Mouse (Mus musculus) neural tube, embryonic 12.5 days (tissue): ENCODE data around the gene Cpne1. TPM values are rescaled to one million over a fixed set of nuclear protein-coding genes. Genes with fewer than 3 reads are reported as not detected.

ENCODE experiments used
- ATAC-seq: fragments of 200-750 bp; cut with Nextera tagmentation; 2 replicates; pipeline ENCODE4 v1.8.0; 2017; ENCODE audit warnings: low read depth, mild to moderate bottlenecking, moderate TSS enrichment, moderate library complexity; ENCODE audit not compliant: low FRiP score
- H3K27ac ChIP-seq: fragments of 300-500 bp; sonication (generic); 2 replicates; pipeline ENCODE4 v1.5.1; 2016
- H3K27me3 ChIP-seq: fragments of 300-500 bp; sonication (generic); replicated peaks from 2 replicates; pipeline ENCODE4 v1.6.1; 2016; ENCODE audit warnings: mild to moderate bottlenecking
- H3K36me3 ChIP-seq: fragments of 300-500 bp; sonication (generic); 2 replicates; pipeline ENCODE4 v1.6.1; 2016; ENCODE audit warnings: mild to moderate bottlenecking
- H3K4me1 ChIP-seq: fragments of 300-500 bp; sonication (generic); 2 replicates; pipeline ENCODE4 v1.6.1; 2016
- H3K4me2 ChIP-seq: fragments of 300-500 bp; sonication (generic); replicated peaks from 2 replicates; pipeline ENCODE4 v1.6.1; 2016; ENCODE audit warnings: mild to moderate bottlenecking
- H3K4me3 ChIP-seq: fragments of 300-500 bp; sonication (generic); 2 replicates; pipeline ENCODE4 v1.5.1; 2016
- H3K9ac ChIP-seq: fragments of 300-500 bp; sonication (generic); 2 replicates; pipeline ENCODE4 v1.6.1; 2016; ENCODE audit warnings: mild to moderate bottlenecking
- H3K9me3 ChIP-seq: fragments of 300-500 bp; sonication (generic); 2 replicates; pipeline ENCODE4 v1.6.1; 2016; ENCODE audit warnings: mild to moderate bottlenecking
- WGBS: fragments of 180-500 bp; shearing (Covaris S2); methylation state at CpG from one replicate; pipeline ENCODE4 v1.1.7; 2016; 5-methylcytosine and 5-hydroxymethylcytosine counted together
- polyA plus RNA-seq: library from polyadenylated mRNA; unstranded; fragments of >200 nt; fragmentation: Nextera tagmentation; extraction: Ambion mirVana; gene quantifications from 2 replicates; pipeline ENCODE4 v1.2.1, GENCODE M21; 2016

Cpne1 gene
- polyA plus RNA-seq, 1 experiment from 2014 or later = 52.9 TPM

DNA sequence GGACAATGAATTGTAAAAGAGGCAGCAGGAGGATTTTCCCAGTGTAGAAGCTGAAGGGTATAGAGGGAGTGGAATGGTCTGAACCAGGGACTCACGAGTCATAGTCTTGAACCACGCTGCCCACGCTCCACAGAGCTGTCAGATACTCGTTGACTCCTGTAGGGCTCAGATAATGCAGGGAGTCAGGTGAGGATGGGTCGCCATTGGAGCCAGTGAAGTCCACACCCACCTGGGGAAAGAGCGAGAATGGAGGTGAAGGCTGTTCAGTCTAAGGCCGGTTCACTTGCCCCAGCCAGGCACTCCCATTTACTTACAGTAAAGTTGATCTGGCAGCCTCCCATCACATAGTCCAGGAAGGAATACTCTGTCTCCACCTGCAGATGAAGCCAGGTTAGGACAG is 34.3 kb downstream of the Cpne1 start:
- H3K4me3 ChIP-seq = no peak overlapping the region
- no peak overlapping the region for H3K4me2 ChIP-seq
- ATAC-seq = no peak
- no peaks in the 10 kb centered on the region for H3K9me3 ChIP-seq
- H3K27ac ChIP-seq = no peak overlapping the region
- peaks cover 72% of the 10 kb centered on the region for H3K36me3 ChIP-seq
- 95% methylated on average over 7 of the region's 7 CpGs for WGBS
- no peaks in the 10 kb centered on the region for H3K27me3 ChIP-seq
- H3K4me1 ChIP-seq = no peaks in the 10 kb centered on the region
- no peak overlapping the region for H3K9ac ChIP-seq

DNA sequence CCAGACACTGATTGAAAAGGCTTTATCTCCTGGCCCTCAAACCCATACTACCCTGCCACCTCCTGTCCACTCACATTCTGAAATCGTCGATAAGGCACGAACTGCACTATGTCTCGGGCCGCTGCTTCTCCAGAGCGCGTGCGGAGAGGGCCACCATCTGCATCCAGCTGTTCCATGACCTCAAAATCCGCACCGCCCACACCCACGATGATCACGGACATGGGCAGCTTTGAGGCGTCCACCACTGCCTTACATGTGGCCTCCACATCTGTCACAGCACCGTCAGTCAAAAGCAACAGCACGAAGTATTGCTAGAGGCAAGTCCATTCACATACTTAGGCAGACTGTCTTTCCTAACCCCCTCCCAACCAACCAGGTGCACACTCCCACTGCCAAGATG is 38.0 kb downstream of the Cpne1 start:
- H3K9me3 ChIP-seq = 0 out of 2 replicates have a peak, but pooled peaks cover 2% of the 10 kb centered on the region
- H3K36me3 ChIP-seq = peaks cover 96% of the 10 kb centered on the region
- no peaks in the 10 kb centered on the region for H3K4me1 ChIP-seq
- ATAC-seq = no peak
- WGBS = 97% methylated on average over 15 of the region's 15 CpGs
- no peak overlapping the region for H3K4me2 ChIP-seq
- no peak overlapping the region for H3K9ac ChIP-seq
- no peak overlapping the region for H3K4me3 ChIP-seq
- H3K27me3 ChIP-seq = no peaks in the 10 kb centered on the region
- no peak overlapping the region for H3K27ac ChIP-seq

DNA sequence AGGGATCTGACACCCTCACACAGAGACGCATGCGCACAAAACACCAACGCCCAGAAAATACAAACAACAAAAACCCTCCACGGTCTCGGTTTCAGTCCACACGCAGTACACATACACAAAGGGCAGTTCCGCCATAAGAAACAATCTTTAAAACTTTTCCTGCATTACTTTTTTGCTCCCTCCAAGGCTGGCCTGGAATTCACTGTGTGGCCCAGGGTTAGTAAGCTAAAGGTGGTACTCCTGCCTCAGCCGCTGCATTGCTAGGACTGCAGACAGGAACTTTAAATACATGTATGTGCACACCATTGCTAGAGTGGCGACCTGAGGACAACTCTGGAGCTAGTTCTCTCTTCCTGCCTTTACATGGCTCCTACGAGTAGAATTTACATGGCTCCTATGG is 40.5 kb downstream of the Cpne1 start:
- Histone ChIP-seq H3K27me3 (no peaks in the 10 kb centered on the region), H3K9ac (no peak overlapping the region), H3K9me3 (0 out of 2 replicates have a peak, but pooled peaks cover 5% of the 10 kb centered on the region), H3K36me3 (peaks cover 81% of the 10 kb centered on the region), H3K27ac (no peak overlapping the region), H3K4me2 (no peak overlapping the region), H3K4me3 (no peak overlapping the region), H3K4me1 (peaks cover 3% of the 10 kb centered on the region; the same call in 1 of the 2 replicates)
- ATAC-seq = no peak
- 93% methylated on average over 10 of the region's 10 CpGs for WGBS

DNA sequence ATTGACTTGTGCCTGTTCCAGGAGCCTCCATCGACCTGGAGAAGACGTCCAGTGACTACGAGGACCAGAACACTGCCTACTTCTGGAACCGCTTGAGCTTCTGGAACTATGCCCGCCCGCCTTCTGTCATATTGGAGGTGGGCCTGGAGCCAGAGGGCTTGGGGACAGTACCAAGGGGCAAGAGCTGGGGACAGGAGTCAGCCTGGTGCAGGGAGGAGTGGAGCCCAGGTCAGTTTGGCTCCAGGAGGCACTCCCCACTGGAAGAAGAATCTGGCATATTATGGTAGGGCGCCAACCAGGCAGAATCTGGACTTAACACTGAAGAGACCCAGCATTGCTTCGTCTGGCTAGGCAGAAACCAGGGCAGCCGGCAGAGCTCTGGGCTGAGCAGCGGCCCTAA is 43.8 kb downstream of the Cpne1 start:
- ATAC-seq = no peak
- WGBS = 93% methylated on average over 10 of the region's 10 CpGs

DNA sequence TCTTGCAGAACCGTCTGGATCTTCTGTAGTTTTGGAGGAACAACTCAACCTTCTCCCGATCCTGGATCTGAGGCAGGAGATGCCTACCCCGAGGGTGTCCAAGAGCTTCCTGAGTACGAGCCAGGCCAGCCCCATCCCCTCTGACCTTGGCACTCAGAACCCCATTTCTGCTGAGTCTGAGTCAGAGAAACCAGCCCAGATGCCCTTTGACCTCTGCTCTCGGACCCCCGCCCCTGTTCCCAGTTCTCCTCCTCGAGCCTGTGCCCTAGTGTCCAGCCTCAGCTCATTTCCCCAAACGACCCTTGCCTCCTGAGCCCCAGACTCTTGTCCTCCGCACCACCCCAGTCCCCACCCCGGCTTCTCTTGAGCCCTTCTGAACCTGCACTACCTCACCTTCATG is 45.6 kb downstream of the Cpne1 start:
- Histone ChIP-seq H3K4me1 (peaks cover 9% of the 10 kb centered on the region), H3K4me2 (peak overlapping the region; percentile 94), H3K36me3 (peaks cover 32% of the 10 kb centered on the region), H3K9me3 (0 out of 2 replicates have a peak, but pooled peaks cover 5% of the 10 kb centered on the region), H3K27ac (no peak overlapping the region), H3K27me3 (no peaks in the 10 kb centered on the region), H3K9ac (peak overlapping the region; percentile 78), H3K4me3 (peak overlapping the region; percentile 70)
- WGBS = 38% methylated on average over 10 of the region's 10 CpGs
- peak; percentile 19; the same call in 1 of the 2 replicates for ATAC-seq

More for the DNA sequence above, 43.8 kb downstream of the Cpne1 start:
- Histone ChIP-seq H3K4me2 (no peak overlapping the region), H3K4me3 (no peak overlapping the region), H3K9ac (no peak overlapping the region), H3K36me3 (peaks cover 48% of the 10 kb centered on the region), H3K27me3 (no peaks in the 10 kb centered on the region), H3K27ac (no peak overlapping the region), H3K4me1 (peaks cover 9% of the 10 kb centered on the region), H3K9me3 (0 out of 2 replicates have a peak, but pooled peaks cover 5% of the 10 kb centered on the region)

DNA sequence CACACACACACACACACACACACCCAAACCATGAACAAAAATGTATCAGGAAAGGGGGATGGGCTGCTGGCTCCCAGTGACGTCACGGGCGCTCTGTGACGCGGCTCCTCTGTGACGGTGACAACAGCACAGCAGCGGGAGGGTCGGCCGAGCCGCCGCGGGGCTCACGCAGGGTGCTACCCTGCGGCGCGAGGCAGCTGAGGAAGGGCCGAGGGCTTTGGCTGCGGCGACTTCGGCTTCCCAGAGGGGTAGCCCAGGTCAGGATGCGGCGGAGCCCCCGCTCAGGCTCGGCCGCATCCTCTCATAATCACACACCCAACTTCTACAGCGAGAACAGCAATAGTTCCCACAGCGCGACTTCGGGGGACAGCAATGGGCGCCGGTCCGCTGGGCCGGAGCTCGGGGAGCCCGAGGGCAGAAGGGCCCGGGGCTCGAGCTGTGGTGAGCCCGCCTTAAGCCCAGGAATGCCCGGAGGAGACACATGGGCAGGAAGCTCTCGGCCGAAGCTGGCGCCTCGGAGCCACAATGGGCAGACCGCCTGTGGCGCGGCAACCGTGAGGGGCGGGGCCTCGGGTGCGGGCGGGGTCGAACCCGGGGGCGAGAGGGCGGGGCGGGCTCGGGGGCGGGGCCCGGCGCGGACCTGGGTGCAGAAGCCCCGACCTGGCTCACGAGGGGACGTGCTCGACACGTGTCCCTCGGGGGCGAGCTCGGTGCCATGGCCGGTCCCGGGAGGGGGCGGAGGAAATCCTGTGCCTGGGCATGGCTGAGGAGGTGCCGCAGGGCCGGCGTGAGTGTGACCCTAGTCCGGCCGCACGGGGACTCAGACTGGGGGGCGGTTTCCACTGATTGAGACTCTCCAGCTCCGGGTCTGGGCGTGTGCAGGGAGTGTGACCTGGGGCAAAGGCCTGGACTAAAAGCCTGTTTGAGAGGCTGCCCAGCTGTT is 46.4 kb downstream of the Cpne1 start, which contains the start of gene Spag4:
Gene Spag4, plus strand, starts transcription at position 77 of the 943 bp plus-strand sequence.
- H3K4me1 ChIP-seq = peaks cover 9% of the 10 kb centered on the region
- WGBS = under 1% methylated on average over 69 of the region's 81 CpGs
- 0 out of 2 replicates have a peak, but pooled peaks cover 5% of the 10 kb centered on the region for H3K9me3 ChIP-seq
- peak within 1 kb of the TSS; percentile 78 for H3K9ac ChIP-seq
- no peaks in the 10 kb centered on the region for H3K27me3 ChIP-seq
- peaks cover 25% of the 10 kb centered on the region for H3K36me3 ChIP-seq
- peak within 1 kb of the TSS; percentile 70 for H3K4me3 ChIP-seq
- H3K4me2 ChIP-seq = peak within 1 kb of the TSS; percentile 94
- ATAC-seq = peak; percentile 84
- peak within 1 kb of the TSS; percentile 50 for H3K27ac ChIP-seq

DNA sequence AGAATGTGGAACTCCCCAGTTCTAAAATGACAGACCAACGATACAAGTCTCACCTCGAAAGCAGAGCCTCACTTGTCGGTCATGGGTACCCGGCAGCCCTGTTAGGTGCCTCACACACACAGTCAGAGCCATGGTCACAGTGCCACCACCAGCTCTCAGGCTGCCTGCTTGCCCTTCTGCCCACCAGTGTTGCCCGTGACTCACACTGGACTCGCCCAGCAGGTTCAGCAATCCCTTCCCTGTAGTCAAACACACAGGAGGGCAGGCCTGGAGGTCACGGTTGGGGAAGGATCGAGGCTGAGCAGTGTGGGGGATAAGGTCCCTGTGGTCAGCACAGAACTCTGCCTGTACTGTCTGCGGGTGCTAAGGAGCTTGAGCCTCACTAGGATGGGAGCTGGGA is 58.9 kb downstream of the Cpne1 start, which contains the start of gene Fer1l4:
Gene Fer1l4, minus strand, starts transcription at position 132 of the 400 bp plus-strand sequence.
- no peaks in the 10 kb centered on the region for H3K9me3 ChIP-seq
- no peaks in the 10 kb centered on the region for H3K4me1 ChIP-seq
- H3K36me3 ChIP-seq = no peaks in the 10 kb centered on the region
- WGBS = 89% methylated on average over 9 of the region's 9 CpGs
- H3K4me2 ChIP-seq = no peak within 1 kb of the TSS
- no peak within 1 kb of the TSS for H3K4me3 ChIP-seq
- no peak within 1 kb of the TSS for H3K27ac ChIP-seq
- no peak within 1 kb of the TSS for H3K9ac ChIP-seq
- ATAC-seq = no peak
- 0 out of 2 replicates have a peak, but pooled peaks cover 8% of the 10 kb centered on the region for H3K27me3 ChIP-seq

DNA sequence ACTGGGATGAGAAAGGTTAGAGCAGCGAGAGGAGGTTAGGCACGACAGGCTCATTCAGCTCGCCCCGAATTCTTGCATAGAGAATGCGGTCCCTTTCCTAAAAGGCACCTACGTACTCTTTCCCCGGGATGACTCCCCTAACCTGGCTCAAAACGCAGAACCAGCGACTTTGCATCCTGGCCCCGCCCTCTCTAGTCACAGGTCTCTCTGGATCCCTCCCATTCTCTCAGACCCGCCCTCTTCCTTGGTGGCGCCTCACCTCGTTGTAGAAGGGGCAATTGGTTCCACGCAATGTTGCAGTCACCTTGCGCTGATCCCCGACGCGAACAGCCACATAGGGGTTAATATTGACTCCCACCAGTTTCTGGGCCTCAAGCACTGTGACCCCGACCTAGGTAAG is 63.8 kb downstream of the Cpne1 start:
- no peak overlapping the region for H3K4me3 ChIP-seq
- no peak overlapping the region for H3K27ac ChIP-seq
- H3K4me1 ChIP-seq = no peaks in the 10 kb centered on the region
- peak overlapping the region; percentile 32 for H3K4me2 ChIP-seq
- H3K27me3 ChIP-seq = peaks cover 17% of the 10 kb centered on the region
- no peaks in the 10 kb centered on the region for H3K36me3 ChIP-seq
- no peak for ATAC-seq
- WGBS = 7% methylated on average over 19 of the region's 19 CpGs
- no peak overlapping the region for H3K9ac ChIP-seq
- no peaks in the 10 kb centered on the region for H3K9me3 ChIP-seq

DNA sequence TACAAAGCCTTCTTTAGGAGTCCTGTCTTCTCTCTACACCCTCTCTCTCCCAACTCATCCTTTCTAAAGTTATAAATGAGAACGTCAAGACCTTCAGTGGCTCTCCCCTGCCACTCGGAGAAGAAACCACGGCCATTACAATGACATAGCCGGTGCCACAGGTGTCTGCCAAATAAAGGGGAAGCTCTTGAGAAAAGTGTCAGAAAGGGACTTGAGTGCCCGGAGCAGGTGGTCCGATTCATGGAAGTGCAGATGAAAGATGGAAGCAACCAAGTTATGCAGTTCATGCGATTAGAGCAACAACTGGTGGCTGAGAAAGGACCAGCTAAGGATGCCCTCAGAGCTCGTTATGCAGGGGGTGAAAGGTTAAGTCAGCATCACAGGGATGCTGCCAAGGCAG is 68.9 kb downstream of the Cpne1 start:
- no peak for ATAC-seq
- WGBS = 85% methylated on average over 8 of the region's 8 CpGs
- H3K4me1 ChIP-seq = no peaks in the 10 kb centered on the region

DNA sequence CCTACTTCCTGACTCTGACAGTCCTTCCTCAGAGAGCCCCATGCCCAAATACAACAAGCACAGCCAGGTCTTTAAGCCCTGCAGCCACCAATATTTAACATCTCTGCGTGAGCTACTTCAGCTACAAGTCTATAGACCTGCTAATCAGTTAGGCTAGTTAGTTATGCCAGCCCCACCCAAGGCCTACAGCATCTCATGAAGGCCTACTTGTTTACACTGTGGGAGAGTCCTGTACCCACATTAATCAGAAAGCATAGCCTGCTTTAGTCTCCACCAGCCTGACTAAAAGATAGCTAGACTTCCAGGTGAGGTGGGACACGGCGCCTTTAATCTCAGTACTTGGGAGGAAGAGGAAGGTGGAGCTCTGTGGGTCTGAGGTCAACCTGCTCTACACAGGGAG is 72.4 kb downstream of the Cpne1 start:
- Histone ChIP-seq H3K4me3 (no peak overlapping the region), H3K4me1 (no peaks in the 10 kb centered on the region), H3K4me2 (no peak overlapping the region), H3K9ac (no peak overlapping the region), H3K27me3 (no peaks in the 10 kb centered on the region), H3K9me3 (no peaks in the 10 kb centered on the region), H3K27ac (no peak overlapping the region), H3K36me3 (no peaks in the 10 kb centered on the region)
- 90% methylated on average over 3 of the region's 3 CpGs for WGBS
- ATAC-seq = no peak

More for the DNA sequence above, 68.9 kb downstream of the Cpne1 start:
- Histone ChIP-seq H3K9me3 (no peaks in the 10 kb centered on the region), H3K27me3 (peaks cover 10% of the 10 kb centered on the region), H3K4me2 (no peak overlapping the region), H3K9ac (no peak overlapping the region), H3K4me3 (no peak overlapping the region), H3K27ac (no peak overlapping the region), H3K36me3 (no peaks in the 10 kb centered on the region)

DNA sequence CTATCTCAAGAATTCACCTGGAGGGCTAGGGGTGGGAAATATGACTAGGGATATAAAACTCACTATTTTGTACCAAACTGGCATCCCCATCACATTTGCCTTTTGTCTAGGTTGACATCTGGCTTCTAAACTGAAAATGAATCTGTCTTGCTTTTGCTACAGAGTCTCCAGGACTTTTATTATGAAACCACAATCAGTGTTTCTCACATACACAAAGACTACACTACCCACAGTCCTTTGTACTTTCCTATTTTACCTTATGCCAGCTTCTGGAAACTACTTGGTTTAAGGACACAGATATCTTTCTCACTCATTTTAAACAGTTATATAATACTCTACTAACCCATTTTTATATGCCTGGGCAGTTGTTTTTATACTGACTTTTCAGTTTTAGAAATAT is 86.3 kb downstream of the Cpne1 start:
- H3K4me2 ChIP-seq = no peak overlapping the region
- H3K4me1 ChIP-seq = no peaks in the 10 kb centered on the region
- H3K9ac ChIP-seq = no peak overlapping the region
- no peak for ATAC-seq
- no peaks in the 10 kb centered on the region for H3K9me3 ChIP-seq
- no peak overlapping the region for H3K4me3 ChIP-seq
- H3K27me3 ChIP-seq = no peaks in the 10 kb centered on the region
- peaks cover 1% of the 10 kb centered on the region; the same call in 1 of the 2 replicates for H3K36me3 ChIP-seq
- H3K27ac ChIP-seq = no peak overlapping the region
